Mouse (Mus musculus) neutrophil, adult 5-6 weeks (primary cell): ENCODE results near the gene Lrba. TPM values are rescaled to one million over a fixed set of nuclear protein-coding genes. Genes with fewer than 3 reads are reported as not detected.

ENCODE experiments used
- ATAC-seq: fragments of 151-379, 151-347 bp; 2 replicates; pipeline ENCODE4 v1.8.0; 2017; ENCODE audit warnings: mild to moderate bottlenecking, moderate TSS enrichment; ENCODE audit not compliant: insufficient number of reproducible peaks, poor library complexity, low FRiP score, severe bottlenecking; ENCODE audit errors: extremely low read depth
- total RNA-seq: library from RNA; stranded (forward); fragments of 200-1000 nt; gene quantifications from 2 replicates; pipeline ENCODE4 v1.2.3, GENCODE M21; 2017

Gene Lrba
- total RNA-seq, 1 experiment from 2014 or later, result 59.2 TPM

GRCm38 (mm10) chr3:86635940-86636339 is 411.5 kb downstream of the Lrba start:
- no peak for ATAC-seq

- ATAC-seq, result no peak
Measured at GRCm38 (mm10) chr3:86638552-86639348, 414.3 kb downstream of the Lrba start.

GRCm38 (mm10) chr3:86641393-86641792 is 416.9 kb downstream of the Lrba start:
- no peak for ATAC-seq

DNA sequence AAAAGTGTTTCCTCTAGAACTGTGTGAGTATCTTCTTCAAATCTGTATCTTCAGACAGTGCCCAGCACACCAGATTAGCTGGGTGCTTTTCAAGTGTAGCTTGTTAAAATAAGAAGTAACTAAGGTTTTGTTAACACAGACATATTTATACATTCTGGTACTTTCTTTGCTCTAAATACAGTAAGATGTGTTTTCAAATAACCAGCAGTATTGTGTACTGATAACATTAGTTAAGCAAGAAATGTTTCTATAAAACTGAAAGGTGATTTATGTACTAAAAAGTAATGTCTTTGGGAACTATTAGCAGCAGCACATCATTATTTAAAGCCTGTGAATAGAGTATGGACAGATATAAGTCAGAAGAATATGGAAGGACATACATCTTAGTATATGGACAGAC is 417.3 kb downstream of the Lrba start:
- ATAC-seq, result no peak

DNA sequence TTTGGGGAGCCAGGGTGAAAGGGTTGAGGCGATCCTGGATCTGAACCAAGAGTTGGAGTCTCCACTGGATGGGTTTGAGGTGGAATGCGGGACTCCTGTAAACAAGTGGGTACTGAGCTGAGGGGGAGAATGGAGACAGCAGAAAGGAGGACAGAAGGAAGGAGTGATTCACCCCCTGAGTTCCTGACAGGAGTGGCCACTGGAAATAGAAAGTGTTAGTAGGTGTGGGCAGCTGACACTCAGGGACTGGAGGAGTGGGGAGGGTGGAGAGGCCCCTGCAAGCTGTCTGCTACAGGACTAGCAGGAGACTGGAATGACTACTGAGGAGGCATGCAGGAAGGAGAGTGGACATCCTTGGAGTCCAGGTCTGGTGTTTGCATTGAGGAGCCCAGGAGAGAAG is 422.3 kb downstream of the Lrba start:
- ATAC-seq, result no peak

DNA sequence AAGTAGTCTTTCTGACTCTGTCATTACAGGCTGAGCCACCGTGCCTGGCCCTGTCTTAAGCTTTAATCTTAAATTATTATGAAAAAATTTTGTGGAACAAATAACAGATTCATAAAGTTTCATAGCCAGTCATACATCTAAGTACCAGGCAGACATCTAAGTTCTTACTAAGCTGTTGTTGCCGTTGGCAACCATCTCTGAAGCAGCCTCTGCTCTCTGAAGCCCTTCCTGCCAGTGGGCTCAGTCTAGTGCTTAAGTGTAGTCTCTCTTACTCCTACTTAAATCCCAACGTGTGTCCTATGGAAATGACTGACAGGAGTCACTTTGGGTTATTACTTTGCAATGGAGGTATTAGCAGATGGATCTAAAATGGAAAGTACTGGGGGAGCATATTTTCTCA is 426.5 kb downstream of the Lrba start:
- ATAC-seq, result no peak

DNA sequence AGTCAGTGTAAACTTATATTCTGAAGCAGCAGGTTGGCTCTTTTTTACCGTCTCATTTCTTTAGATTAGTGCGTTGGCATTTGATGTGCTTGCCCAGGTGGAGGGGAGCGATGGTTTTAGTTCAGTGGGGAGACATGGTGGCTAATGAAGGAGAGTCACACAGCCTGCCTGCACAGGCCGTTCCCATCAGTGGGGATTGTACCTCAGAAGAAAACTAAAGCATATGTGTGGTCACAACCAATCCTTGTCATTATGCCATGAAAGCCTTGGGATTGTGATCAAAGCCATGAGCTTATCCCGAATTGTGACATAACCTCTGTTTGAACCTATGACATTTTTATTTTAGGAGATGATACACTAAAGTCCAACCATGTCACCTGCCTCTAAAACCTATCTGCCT is 434.8 kb downstream of the Lrba start:
- ATAC-seq, result no peak

- ATAC-seq, result no peak
Measured at GRCm38 (mm10) chr3:86664399-86664798, 439.9 kb downstream of the Lrba start.

DNA sequence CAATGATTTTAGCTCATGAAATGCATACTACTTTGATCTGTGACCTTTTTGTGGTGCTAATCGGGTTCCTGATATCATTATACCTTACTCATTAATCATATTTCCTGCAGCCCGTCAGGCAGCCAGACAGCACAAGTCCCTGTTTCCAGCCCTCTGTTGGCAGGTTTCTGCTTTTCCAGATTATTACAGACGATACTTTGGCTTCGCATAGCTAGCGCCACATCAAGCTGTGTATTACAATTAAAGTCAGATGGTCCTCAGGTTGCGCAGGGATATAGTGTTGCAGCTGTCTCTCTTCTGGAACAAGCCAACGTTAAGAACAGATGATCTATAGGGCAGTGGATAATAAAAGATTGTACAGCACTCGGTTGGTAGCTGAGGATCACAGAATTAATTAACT is 443.7 kb downstream of the Lrba start:
- ATAC-seq, result no peak

GRCm38 (mm10) chr3:86677573-86678155 is 453.2 kb downstream of the Lrba start:
- peak; percentile 58; the same call in 1 of the 2 replicates for ATAC-seq

GRCm38 (mm10) chr3:86687571-86688209 is 463.2 kb downstream of the Lrba start:
- ATAC-seq, result no peak

GRCm38 (mm10) chr3:86688438-86688837 is 464.0 kb downstream of the Lrba start:
- no peak for ATAC-seq

DNA sequence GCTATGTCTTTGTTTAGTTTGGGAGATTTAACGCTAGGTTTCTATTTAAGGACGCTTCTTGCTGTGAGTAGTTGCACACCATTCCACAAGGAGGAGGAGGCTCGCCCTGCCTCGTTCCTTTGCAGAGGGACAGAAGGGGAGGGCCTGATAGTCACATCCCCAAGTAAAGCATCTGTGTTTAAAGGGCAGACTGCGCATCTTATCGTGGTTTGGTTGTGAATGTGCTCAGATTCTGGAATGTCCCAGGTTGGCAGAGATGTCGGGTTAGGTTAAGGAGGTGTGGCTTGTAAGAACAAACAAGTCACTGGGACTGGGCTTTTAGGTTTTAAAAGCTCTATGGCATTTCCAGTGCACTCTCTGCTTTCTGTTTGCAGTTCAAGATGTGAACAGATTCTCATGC is 464.8 kb downstream of the Lrba start:
- ATAC-seq, result no peak

DNA sequence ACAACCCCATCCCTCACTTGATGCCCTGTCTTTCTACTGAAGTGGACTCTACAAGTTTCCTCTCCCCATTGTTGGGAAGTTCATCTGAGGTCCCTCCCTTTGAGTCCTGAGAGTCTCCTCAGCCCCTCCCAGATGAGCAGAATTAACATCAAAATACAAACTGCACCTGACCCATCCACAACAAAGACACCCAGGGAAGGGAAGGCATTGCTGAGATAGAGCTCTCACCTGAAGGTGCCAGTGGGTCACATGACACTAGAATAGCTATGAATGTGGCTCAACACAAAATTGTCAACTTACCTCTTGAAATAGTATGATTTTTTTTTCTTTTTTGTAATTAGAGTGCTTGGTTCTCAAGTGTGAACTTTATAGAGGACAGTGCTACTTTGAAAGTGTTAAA is 468.3 kb downstream of the Lrba start:
- ATAC-seq, result no peak

GRCm38 (mm10) chr3:86693553-86693952 is 469.1 kb downstream of the Lrba start:
- ATAC-seq, result no peak

- no peak for ATAC-seq
Measured at GRCm38 (mm10) chr3:86698947-86699346, 474.5 kb downstream of the Lrba start.

DNA sequence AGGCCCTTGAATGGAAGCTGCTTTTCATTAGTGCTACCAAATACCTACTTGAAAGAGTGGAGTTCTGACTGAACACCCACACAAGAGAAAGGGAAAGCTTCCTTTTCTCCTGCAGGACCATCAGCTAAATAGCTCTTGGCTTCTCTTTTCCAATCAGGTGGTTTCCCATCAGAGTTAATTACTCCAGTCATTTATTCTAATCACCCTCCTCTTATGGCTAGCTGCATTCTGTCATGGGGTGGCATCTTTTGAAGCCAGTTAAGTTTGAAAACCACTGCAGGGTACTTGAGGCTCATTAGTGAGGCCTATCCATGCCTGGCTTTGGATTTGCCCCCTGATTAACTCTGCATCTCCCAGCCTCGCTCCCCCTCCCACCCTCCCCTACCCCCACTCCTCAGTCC is 476.7 kb downstream of the Lrba start:
- ATAC-seq, result no peak

GRCm38 (mm10) chr3:86709472-86709871 is 485.0 kb downstream of the Lrba start:
- ATAC-seq, result no peak

DNA sequence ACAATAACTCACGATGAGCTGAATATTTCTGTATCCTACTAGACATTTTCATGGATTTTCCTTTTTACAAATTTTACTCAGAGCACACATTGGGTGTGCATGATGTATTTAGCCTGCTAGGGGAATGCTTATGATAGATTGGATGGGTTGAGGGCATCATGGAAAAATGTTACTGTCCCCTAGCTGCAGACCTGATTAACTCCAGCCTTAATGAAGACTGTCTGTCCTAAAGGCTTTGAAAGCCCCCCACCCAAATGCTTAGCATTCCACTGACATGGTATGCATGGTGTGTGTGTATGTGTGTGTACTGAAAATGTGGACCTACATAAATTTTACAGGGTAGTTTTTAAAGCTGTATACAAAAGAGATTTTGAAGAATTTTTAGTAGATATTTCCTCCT is 487.1 kb downstream of the Lrba start:
- no peak for ATAC-seq

GRCm38 (mm10) chr3:86712758-86713157 is 488.3 kb downstream of the Lrba start:
- ATAC-seq, result no peak
